Mouse (Mus musculus) limb, embryonic 14.5 days (tissue): Measurements from ENCODE around the gene Micall2. TPM values are rescaled to one million over a fixed set of nuclear protein-coding genes. Genes with fewer than 3 reads are reported as not detected.
"Not testable (repeated sequence)": the region's sequence is repeated elsewhere in the genome, so short reads cannot be mapped to it uniquely, and the experiment has no call there.

Experiments
- ATAC-seq: fragments of 200-750 bp; cut with Nextera tagmentation; 2 replicates; pipeline ENCODE4 v1.8.0; 2017; ENCODE audit warnings: low read depth, moderate number of reproducible peaks, moderate TSS enrichment; ENCODE audit not compliant: low FRiP score
- DNase-seq: peaks from one replicate; pipeline ENCODE4 v3.0.0-alpha.2; 2015; ENCODE audit warnings: low spot score
- H3K27ac ChIP-seq: fragments of 300-500 bp; sonication (generic); replicated peaks from 2 replicates; pipeline ENCODE4 v1.5.1; 2014; ENCODE audit warnings: low read depth, mild to moderate bottlenecking, low read length, moderate library complexity, mixed read lengths
- H3K27me3 ChIP-seq: fragments of 300-500 bp; sonication (generic); 2 replicates; pipeline ENCODE4 v1.6.1; 2014; ENCODE audit warnings: low read length, mixed read lengths; ENCODE audit not compliant: control insufficient read depth, insufficient read depth
- H3K36me3 ChIP-seq: fragments of 300-500 bp; sonication (generic); 2 replicates; pipeline ENCODE4 v1.6.1; 2014; ENCODE audit warnings: mild to moderate bottlenecking, low read length, moderate library complexity, mixed read lengths; ENCODE audit not compliant: control insufficient read depth, insufficient read depth
- H3K4me1 ChIP-seq: fragments of 300-500 bp; sonication (generic); 2 replicates; pipeline ENCODE4 v1.6.1; 2014; ENCODE audit warnings: antibody characterized with exemption, low read length, mixed read lengths; ENCODE audit not compliant: control insufficient read depth, insufficient read depth
- H3K4me2 ChIP-seq: fragments of 300-500 bp; sonication (generic); replicated peaks from 2 replicates; pipeline ENCODE4 v1.6.1; 2014; ENCODE audit warnings: low read depth, mild to moderate bottlenecking, low read length, moderate library complexity; ENCODE audit not compliant: severe bottlenecking
- H3K4me3 ChIP-seq: fragments of 300-500 bp; sonication (generic); replicated peaks from 2 replicates; pipeline ENCODE4 v1.5.1; 2014; ENCODE audit warnings: low read length
- H3K9ac ChIP-seq: fragments of 300-500 bp; sonication (generic); 2 replicates; pipeline ENCODE4 v1.6.1; 2014; ENCODE audit warnings: mild to moderate bottlenecking, low read depth, low read length, moderate library complexity; ENCODE audit not compliant: severe bottlenecking
- H3K9me3 ChIP-seq: fragments of 300-500 bp; sonication (generic); 2 replicates; pipeline ENCODE4 v1.6.1; 2016; ENCODE audit warnings: low read length; ENCODE audit not compliant: control insufficient read depth
- POLR2A ChIP-seq: fragments of 200-500 bp; IDR thresholded peaks from 2 replicates; pipeline ENCODE4 v1.8.0; 2012; ENCODE audit warnings: inconsistent platforms, mild to moderate bottlenecking, moderate library complexity, borderline replicate concordance; ENCODE audit not compliant: insufficient read depth, insufficient read length; ENCODE audit errors: extremely low read depth
- whole genome bisulfite sequencing: fragments of 180-500 bp; shearing (Covaris S2); extraction: QIAGEN DNeasy Blood & Tissue Kit; methylation state at CpG from one replicate; pipeline ENCODE4 v1.1.7; 2014; 5-methylcytosine and 5-hydroxymethylcytosine counted together
- polyA plus RNA-seq, 2 experiments: library from polyadenylated mRNA; depleted of rRNA in 1 of 2; stranded (reverse) in 1 of 2; unstranded in 1 of 2; fragments of >200 nt; fragmentation: Nextera tagmentation in 1 of 2; extraction: Ambion mirVana in 1 of 2; gene quantifications; 2 replicates each; pipeline versions ENCODE4 v1.2.1 to v1.2.3; 2012 to 2014

Gene Micall2
- polyA plus RNA-seq, 2 experiments, result 5.5 to 6.5 TPM

DNA sequence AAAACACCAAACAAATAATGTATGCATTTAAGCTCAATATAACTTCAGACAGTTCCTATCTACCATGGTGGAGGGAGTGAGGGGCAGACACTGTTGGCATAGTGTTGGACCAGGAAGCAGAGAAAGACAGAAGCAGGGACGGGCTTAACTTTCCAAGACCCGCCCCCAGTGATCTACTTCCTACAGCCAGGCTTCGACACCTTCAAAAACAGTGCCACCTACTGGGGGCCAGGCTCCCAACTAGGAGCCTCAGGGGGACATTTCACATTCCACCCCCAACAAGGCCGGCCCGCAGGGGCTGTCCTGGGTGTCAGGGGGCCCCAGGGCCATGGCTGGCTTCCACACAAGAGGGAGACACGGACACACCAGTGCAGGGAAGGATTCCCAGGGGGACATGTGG is 39.2 kb downstream of the Micall2 start:
- Histone ChIP-seq H3K36me3 (no peaks in the 10 kb centered on the region), H3K9ac (no peak overlapping the region), H3K27ac (no peak overlapping the region), H3K27me3 (no peaks in the 10 kb centered on the region), H3K9me3 (no peaks in the 10 kb centered on the region), H3K4me1 (peaks cover 8% of the 10 kb centered on the region; the same call in 1 of the 2 replicates), H3K4me3 (no peak overlapping the region), H3K4me2 (no peak overlapping the region)
- no peak for TF ChIP-seq POLR2A
- no peak for DNase-seq
- ATAC-seq, result no peak
- 86% methylated on average over 6 of the region's 6 CpGs for WGBS

DNA sequence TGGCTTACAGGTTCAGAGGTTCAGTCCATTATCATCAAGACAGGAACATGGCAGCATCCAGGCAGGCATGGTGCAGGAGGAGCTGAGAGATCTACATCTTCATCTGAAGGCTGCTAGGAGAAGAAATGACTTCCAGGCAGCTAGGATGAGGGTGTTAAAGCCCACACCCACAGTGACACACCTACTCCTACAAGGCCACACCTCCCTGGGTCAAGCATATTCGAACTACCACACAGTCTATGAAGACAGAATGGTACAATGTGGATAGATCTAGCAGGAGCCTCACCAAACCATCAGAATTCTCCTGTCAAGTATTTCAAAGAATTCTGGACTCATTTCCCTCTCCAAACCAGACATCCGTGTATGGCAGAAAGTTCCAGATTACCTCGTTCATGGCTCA is 40.3 kb downstream of the Micall2 start:
- ATAC-seq, DNase-seq, H3K9ac ChIP-seq, H3K4me1 ChIP-seq, H3K4me3 ChIP-seq, H3K27ac ChIP-seq, H3K27me3 ChIP-seq, H3K9me3 ChIP-seq, H3K4me2 ChIP-seq, H3K36me3 ChIP-seq: not testable (repeated sequence)
- 58% methylated on average over 3 of the region's 3 CpGs for WGBS

DNA sequence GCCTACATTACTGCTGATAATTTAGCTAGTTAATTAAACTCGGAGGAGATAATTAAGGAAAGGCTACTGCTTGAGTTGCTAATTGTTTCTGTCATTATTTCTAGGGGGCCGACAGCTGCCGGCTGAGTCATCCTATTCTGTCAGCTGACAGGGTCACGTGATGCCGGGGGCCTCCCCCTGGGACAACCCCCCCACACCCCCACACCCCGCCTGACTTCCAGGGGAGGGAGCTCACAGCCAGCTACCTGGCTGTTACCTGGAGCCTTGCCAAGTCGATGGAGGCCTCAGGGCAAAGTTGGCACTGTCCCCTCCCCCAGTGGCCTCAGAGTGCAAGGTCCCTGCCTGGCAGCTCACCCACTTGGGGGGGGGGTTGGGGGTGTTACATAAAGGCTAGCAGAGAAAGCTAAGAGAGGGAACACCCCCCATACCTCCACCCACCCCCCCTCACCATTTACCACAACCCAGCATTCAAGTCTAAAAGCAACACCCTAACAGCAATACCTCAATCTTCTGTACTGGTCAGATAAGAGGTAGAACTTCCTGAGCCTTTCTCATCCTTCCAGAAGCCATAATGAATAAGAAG is 41.1 kb downstream of the Micall2 start:
- 18% methylated on average over 6 of the region's 7 CpGs for WGBS
- ATAC-seq, result no peak
- no peak for TF ChIP-seq POLR2A
- Histone ChIP-seq H3K27ac (no peak overlapping the region), H3K4me2 (peak overlapping the region; percentile 35; the same call in 1 of the 2 replicates), H3K4me3 (0 out of 2 replicates have a peak overlapping the region, but pooled peaks have one; percentile 2), H3K9ac (no peak overlapping the region), H3K4me1 (peaks cover 8% of the 10 kb centered on the region; the same call in 1 of the 2 replicates), H3K36me3 (no peaks in the 10 kb centered on the region), H3K9me3 (no peaks in the 10 kb centered on the region), H3K27me3 (no peaks in the 10 kb centered on the region)
- peak; percentile 51 for DNase-seq

DNA sequence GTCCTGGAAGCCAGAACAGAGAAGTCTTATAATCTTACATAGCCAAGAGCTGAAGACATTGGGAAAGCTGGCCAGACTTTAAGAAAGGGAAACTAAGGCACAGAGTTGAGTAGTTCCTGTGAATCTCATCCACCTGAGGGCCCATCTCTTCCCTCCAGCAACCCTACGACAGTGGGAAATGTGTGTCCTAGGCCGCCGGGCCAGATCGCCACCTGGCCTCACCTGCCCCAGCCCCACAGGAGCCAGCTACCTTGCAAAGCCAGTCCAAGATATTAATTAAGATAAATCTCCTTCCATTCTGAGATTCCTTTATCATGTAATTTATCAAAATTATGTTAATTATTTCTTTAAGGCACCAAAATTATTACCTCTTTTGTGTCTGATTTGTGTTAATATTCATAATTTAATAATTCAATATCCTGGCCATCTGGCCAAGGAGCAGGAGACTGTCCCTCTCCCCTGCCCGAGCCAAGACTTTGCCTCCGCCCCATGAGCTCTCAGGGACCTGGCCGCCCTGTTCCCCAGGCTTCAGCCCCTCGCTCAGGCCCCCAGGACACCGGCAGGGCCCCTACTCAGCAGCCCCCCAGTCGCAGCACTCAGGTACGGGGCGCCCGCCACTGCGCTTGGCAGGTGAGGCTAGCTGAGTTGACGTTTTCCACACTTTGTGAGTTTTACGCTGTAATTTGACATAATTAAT is 41.7 kb downstream of the Micall2 start:
- H3K9ac ChIP-seq, result peak overlapping the region; percentile 43; the same call in 1 of the 2 replicates
- H3K9me3 ChIP-seq, result no peaks in the 10 kb centered on the region
- peaks cover 8% of the 10 kb centered on the region; the same call in 1 of the 2 replicates for H3K4me1 ChIP-seq
- ATAC-seq (no peak), DNase-seq (no peak)
- 0 out of 2 replicates have a peak overlapping the region, but pooled peaks have one; percentile 2 for H3K4me3 ChIP-seq
- WGBS, result 36% methylated on average over 16 of the region's 16 CpGs
- H3K27ac ChIP-seq, result no peak overlapping the region
- H3K27me3 ChIP-seq, result no peaks in the 10 kb centered on the region
- TF ChIP-seq POLR2A, result no peak
- H3K4me2 ChIP-seq, result peak overlapping the region; percentile 35; the same call in 1 of the 2 replicates
- no peaks in the 10 kb centered on the region for H3K36me3 ChIP-seq

DNA sequence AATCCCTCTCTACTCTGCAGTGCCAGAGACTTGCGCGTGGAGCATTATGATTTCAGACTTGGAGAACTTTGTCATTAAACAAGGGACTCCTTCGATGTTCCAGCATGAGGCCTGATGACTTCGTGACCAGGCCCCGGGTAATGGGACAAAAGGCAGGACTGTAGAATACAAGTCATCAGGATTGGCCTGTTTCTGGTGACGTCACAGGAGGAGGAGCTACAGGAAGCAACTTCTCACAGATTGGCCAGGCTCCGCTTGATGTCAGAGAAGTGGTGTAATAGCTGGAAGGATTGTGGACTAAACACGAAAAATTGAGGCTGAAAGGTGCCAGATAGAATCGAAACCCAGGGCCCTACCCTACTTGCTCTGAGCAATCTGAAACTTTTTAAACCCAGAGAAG is 45.3 kb downstream of the Micall2 start:
- H3K4me2 ChIP-seq, result no peak overlapping the region
- WGBS, result 77% methylated on average over 9 of the region's 9 CpGs
- H3K27me3 ChIP-seq, result no peaks in the 10 kb centered on the region
- no peak overlapping the region for H3K4me3 ChIP-seq
- no peak overlapping the region for H3K27ac ChIP-seq
- H3K36me3 ChIP-seq, result no peaks in the 10 kb centered on the region
- ATAC-seq (no peak), DNase-seq (no peak)
- TF ChIP-seq POLR2A, result no peak
- peaks cover 10% of the 10 kb centered on the region; the same call in 1 of the 2 replicates for H3K4me1 ChIP-seq
- H3K9ac ChIP-seq, result no peak overlapping the region
- H3K9me3 ChIP-seq, result no peaks in the 10 kb centered on the region
